Mouse (Mus musculus): ENCODE measurements around the gene Tead2. TPM values are rescaled to one million over a fixed set of nuclear protein-coding genes. Genes with fewer than 3 reads are reported as not detected.

Tead2 gene
- total RNA-seq, 2 experiments from 2014 or later, result not detected

- ATAC-seq (ENCODE audit: poor library complexity, severe bottlenecking), result no peak
Observed at GRCm38 (mm10) chr7:45191161-45191560, 24.4 kb upstream of the Tead2 start.

- no peak for ATAC-seq (ENCODE audit: poor library complexity, severe bottlenecking)
Observed at GRCm38 (mm10) chr7:45191803-45192363, 23.7 kb upstream of the Tead2 start.

GRCm38 (mm10) chr7:45192585-45193310 lies 22.8 kb upstream of the Tead2 start:
- ATAC-seq (ENCODE audit: poor library complexity, severe bottlenecking), result no peak

- ATAC-seq (ENCODE audit: poor library complexity, severe bottlenecking), result no peak
Observed at GRCm38 (mm10) chr7:45193406-45193805, 22.1 kb upstream of the Tead2 start.

- ATAC-seq (ENCODE audit: poor library complexity, severe bottlenecking), result no peak
Observed at GRCm38 (mm10) chr7:45193871-45194785, 21.4 kb upstream of the Tead2 start.

- no peak for ATAC-seq (ENCODE audit: poor library complexity, severe bottlenecking)
Observed at GRCm38 (mm10) chr7:45195341-45196175, 20.0 kb upstream of the Tead2 start.

- ATAC-seq (ENCODE audit: poor library complexity, severe bottlenecking), result no peak
Observed at GRCm38 (mm10) chr7:45196176-45196535, 19.4 kb upstream of the Tead2 start.

- no peak for ATAC-seq (ENCODE audit: poor library complexity, severe bottlenecking)
Observed at GRCm38 (mm10) chr7:45196994-45197393, 18.6 kb upstream of the Tead2 start.

- peak; percentile 67; the same call in 1 of the 2 replicates for ATAC-seq (ENCODE audit: poor library complexity, severe bottlenecking)
Observed at GRCm38 (mm10) chr7:45198435-45198834, 17.1 kb upstream of the Tead2 start.

GRCm38 (mm10) chr7:45198961-45199360 lies 16.6 kb upstream of the Tead2 start:
- ATAC-seq (ENCODE audit: poor library complexity, severe bottlenecking), result no peak

GRCm38 (mm10) chr7:45202654-45203053 lies 12.9 kb upstream of the Tead2 start:
- ATAC-seq (ENCODE audit: poor library complexity, severe bottlenecking), result no peak

GRCm38 (mm10) chr7:45204380-45205143 lies 11.0 kb upstream of the Tead2 start, which contains the start of gene Ccdc155:
Ccdc155 (minus strand) TSS chr7:45204892.
- ATAC-seq (ENCODE audit: poor library complexity, severe bottlenecking), result peak; percentile 91

GRCm38 (mm10) chr7:45208260-45208659 lies 7.3 kb upstream of the Tead2 start:
- no peak for ATAC-seq (ENCODE audit: poor library complexity, severe bottlenecking)

GRCm38 (mm10) chr7:45211070-45211469 lies 4.5 kb upstream of the Tead2 start:
- ATAC-seq (ENCODE audit: poor library complexity, severe bottlenecking), result no peak

- ATAC-seq (ENCODE audit: poor library complexity, severe bottlenecking), result peak; percentile 66
Observed at GRCm38 (mm10) chr7:45211851-45212251, 3.7 kb upstream of the Tead2 start, which contains the start of gene Dkkl1. Dkkl1 (minus strand) TSS chr7:45212147.

- ATAC-seq (ENCODE audit: poor library complexity, severe bottlenecking), result 0 out of 2 replicates have a peak, but pooled peaks have one; percentile 7
Observed at GRCm38 (mm10) chr7:45212356-45212755, 3.2 kb upstream of the Tead2 start.

GRCm38 (mm10) chr7:45213708-45214107 lies 1.8 kb upstream of the Tead2 start:
- ATAC-seq (ENCODE audit: poor library complexity, severe bottlenecking), result no peak

- ATAC-seq (ENCODE audit: poor library complexity, severe bottlenecking), result no peak
Observed at GRCm38 (mm10) chr7:45216442-45217183, 1.1 kb downstream of the Tead2 start.

- no peak for ATAC-seq (ENCODE audit: poor library complexity, severe bottlenecking)
Observed at GRCm38 (mm10) chr7:45221680-45222079, 6.1 kb downstream of the Tead2 start.

Measured in megakaryocyte, adult 5-6 weeks (primary cell).